Mouse (Mus musculus) splenic B cell, adult 2 months (primary cell): Measurements from ENCODE around the gene Rce1.
"Not testable (repeated sequence)": the region's sequence is repeated elsewhere in the genome, so short reads cannot be mapped to it uniquely, and the experiment has no call there.

ENCODE experiments used
- DNase-seq: peaks from one replicate; pipeline ENCODE4 v3.0.0-alpha.2; 2011; ENCODE audit warnings: low read depth, low spot score
- H3K27me3 ChIP-seq: 2 replicates; pipeline ENCODE4 v1.6.1; 2012; ENCODE audit warnings: mild to moderate bottlenecking, low read length, moderate library complexity, mixed read lengths; ENCODE audit not compliant: control insufficient read depth, poor library complexity, insufficient read depth, severe bottlenecking
- H3K36me3 ChIP-seq: 2 replicates; pipeline ENCODE4 v1.6.1; 2012; ENCODE audit warnings: mild to moderate bottlenecking, low read length, moderate library complexity, mixed read lengths; ENCODE audit not compliant: control insufficient read depth, poor library complexity, insufficient read depth, severe bottlenecking

Rce1 gene

DNA sequence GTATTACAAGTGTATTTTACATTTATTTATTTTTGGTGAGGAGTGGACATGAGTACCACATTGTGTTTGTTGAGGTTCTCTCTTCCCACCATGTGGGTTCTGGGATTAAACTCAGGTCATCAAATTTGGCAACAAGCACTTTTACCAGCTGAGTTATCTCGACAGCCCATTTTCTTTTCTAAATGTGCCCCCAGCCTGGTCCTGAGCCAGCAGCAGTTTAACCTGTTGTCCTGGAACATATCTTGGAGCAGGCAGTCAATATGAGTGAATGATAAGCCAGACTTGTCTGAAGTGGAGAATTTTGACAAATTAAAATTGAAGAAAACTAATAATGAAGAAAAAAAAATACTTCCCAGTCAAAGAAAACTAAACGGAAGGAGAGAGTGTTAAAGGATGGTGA is 29.4 kb downstream of the Rce1 start:
- Histone ChIP-seq H3K36me3 (no peaks in the 10 kb centered on the region), H3K27me3 (no peaks in the 10 kb centered on the region)
- no peak for DNase-seq

DNA sequence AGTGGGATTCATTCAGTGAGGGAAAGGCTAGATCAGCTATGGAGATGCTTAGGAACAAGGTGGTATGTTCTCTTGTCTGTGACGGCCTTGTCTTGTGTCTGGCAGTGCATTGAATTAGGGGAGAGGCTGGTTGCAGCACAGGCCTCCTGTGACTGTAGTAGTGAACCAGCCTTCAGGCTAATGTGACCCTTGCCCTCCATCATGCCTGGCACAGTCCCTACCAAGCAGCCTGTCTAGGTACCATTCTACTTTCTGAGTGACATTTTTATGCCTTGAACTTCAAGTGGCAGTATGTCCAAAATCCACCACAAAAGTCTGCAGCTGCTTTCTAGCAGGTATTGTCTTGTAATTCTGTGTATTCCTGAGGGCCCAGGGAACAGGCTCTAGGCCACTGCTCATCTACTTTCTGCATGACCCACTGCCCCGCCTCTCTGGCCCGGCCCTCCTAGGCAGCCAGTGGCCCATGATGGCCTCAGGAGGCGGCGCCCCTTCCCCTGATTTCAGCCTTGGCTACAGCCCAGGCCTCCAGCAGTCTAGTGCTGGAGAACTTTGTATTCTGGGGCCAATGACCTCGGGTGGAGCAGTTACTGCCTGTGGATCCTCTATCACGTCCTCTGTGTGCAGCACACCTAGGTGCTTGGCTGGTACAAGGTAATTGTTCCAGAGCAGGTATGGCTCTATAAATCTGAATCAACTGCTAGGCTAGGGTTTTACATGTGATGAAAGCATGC is 31.5 kb downstream of the Rce1 start:
- DNase-seq = no peak
- Histone ChIP-seq H3K36me3 (no peaks in the 10 kb centered on the region), H3K27me3 (no peaks in the 10 kb centered on the region)

DNA sequence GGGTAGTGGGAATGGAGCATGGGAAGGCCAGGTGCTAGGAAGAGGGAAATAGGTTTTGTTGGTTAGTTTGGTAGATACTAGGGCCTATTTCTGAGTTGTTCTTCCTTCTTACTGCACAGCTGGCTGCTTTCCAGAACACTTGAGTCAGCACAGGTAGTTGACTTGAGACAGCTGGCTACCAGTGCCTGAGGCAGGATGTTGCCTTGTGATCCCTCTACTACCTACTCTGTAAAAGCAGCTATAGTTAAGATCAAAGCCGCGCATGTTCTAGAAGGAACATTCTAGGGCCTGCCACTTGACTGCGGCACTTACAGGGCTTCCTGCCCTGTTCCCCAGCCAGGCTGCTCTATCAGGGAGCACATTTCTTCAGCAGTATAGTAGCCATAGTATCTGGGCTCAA is 35.4 kb downstream of the Rce1 start:
- Histone ChIP-seq H3K36me3 (no peaks in the 10 kb centered on the region), H3K27me3 (no peaks in the 10 kb centered on the region)
- no peak for DNase-seq

DNA sequence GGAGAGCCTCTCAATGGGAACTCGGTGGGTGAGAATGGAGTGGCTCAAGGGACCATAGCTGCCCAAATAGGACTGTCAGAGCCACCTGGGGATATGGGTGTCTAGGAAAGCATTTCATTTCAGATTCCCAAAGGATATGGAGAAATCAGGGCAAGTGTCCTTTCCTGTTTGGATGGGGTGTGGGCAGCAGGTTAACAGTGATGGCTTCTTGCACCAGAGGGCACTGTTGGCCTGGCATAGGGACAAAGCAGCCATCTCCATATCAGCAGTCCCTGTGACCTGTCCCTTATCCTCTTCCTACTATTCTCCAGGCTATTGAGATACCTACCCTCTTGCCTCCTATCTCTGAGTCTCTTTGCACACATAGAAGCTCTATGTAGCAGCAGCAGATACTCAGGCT is 36.4 kb downstream of the Rce1 start:
- no peaks in the 10 kb centered on the region for H3K27me3 ChIP-seq
- DNase-seq = no peak
- H3K36me3 ChIP-seq = no peaks in the 10 kb centered on the region

DNA sequence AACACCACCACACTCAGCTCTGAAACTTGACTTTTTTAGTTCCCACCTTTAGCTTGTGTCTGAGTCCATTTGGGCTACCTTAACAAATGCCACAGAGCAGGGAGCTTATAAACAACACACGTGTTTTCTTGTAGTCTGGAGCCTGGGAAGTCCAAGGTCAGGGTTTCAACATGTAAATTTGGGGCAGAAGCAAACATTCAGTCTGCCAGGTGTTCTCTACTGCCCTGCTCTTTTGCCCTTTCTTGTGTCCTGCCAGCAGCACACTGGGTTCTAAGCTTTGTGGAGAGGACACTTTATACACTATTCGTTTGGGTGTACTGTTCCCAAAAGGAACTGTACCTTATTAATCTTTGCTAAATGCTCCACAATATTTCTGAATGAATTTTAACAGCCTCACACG is 37.0 kb downstream of the Rce1 start:
- DNase-seq = no peak
- Histone ChIP-seq H3K36me3 (no peaks in the 10 kb centered on the region), H3K27me3 (no peaks in the 10 kb centered on the region)

DNA sequence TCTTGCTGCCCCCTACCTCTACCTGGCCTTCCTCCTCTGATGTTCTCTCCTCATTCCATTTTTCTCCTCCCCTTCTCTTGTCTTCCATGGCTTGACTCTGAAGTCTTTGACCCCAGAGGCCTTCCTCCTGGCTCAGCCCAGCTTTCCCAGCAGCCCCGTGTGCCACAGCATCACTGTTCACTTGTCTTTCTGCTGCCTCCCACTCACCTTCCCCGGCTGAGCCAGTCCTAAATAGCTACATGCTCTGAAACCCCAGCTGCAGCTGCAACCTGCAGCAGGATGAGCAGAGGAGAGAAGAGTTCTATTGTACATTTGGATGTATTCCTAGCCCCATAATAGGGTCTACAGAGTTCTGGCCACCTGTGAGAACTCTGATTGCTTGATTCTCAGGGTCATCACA is 38.0 kb downstream of the Rce1 start:
- Histone ChIP-seq H3K36me3 (no peaks in the 10 kb centered on the region), H3K27me3 (no peaks in the 10 kb centered on the region)
- DNase-seq = no peak

DNA sequence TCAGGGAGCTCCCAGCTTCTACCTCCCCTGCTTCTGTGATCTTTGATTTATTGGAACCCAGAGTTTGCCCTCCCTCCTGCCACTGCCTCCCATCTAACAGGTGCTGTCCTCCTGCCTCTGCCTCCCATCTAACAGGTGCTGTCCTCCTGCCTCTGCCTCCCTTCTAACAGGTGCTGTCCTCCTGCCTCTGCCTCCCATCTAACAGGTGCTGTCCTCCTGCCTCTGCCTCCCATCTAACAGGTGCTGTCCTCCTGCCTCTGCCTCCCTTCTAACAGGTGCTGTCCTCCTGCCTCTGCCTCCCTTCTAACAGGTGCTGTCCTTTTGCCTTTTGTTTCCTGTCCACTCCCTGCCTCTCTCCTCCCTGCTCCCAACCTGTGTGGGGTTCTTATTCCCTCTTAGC is 38.7 kb downstream of the Rce1 start:
- H3K27me3 ChIP-seq, DNase-seq, H3K36me3 ChIP-seq: not testable (repeated sequence)

DNA sequence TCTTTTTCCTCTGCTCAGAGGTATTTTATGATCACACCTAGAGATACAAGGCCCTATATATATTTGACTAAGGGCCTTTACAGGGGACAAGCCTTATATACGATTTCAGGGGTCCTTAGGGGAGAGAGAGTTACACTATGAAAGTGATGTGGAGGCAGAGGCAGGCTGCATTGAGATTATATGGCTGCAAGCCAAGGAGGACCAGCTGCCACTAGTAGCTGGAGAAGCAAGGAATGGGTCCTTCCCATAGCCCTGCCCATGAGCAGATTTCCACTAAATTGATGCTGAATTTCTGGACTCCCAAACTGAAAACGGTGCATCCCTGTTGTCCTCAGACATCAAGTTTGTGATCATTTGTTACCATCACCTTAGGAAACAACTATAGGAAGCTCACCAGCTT is 41.6 kb downstream of the Rce1 start:
- no peak for DNase-seq
- H3K27me3 ChIP-seq = no peaks in the 10 kb centered on the region
- no peaks in the 10 kb centered on the region for H3K36me3 ChIP-seq

DNA sequence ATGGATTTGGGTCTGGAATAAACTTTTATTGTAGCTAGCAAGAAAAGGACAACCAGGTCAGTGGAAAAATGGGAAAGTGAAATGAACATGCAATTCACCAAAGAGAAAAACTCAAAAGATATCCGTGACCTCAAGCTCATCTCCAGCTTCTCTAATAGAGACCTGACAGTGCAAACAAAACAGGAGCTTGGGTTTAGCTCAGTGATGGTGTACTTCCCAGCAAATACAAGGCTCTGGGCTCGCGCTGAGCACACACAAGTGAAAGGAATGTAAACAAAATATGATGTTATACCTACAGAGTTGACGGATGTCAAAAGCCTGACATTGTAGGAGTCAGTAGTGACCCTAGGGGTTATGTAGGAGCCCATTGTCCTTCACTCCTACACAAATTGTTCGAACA is 46.1 kb downstream of the Rce1 start:
- no peaks in the 10 kb centered on the region for H3K36me3 ChIP-seq
- H3K27me3 ChIP-seq = no peaks in the 10 kb centered on the region
- DNase-seq = no peak

DNA sequence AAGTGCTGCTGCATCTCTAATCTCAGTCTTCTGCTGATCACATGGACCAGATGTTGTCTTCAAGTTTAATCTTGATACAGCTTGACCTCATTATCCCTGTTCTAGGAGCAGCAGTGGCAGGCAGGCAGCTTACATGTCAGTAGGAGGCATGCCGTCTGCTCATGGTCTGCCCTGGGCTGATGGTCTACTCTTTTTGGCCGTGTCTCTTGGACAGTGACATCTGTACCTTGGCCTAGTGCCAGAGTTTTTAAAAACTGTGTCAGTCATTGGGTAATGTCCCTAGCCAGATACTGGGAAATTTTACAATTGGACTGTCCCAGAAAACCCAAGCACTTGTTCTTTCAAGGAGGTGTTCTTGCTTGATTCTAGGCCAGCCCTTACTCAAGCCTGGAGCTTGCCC is 46.6 kb downstream of the Rce1 start:
- Histone ChIP-seq H3K27me3 (no peaks in the 10 kb centered on the region), H3K36me3 (no peaks in the 10 kb centered on the region)
- DNase-seq = no peak

DNA sequence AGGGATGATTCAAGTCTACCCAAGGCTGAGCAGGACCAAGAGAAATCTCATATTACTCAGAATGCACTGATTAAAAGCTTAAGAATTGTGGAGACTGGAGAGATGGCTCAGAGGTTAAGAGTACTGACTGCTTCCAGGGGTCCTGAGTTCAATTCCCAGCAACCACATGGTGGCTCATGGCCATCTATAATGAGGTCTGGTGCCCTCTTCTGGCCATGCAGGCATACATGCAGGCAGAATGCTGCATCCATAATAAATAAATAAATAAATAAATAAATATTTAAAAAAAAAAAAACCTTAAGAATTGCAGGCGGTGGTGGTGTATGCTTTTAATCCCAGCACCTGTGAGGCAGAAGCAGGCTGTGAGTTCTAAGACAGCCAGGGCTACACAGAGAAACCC is 52.2 kb downstream of the Rce1 start:
- Histone ChIP-seq H3K27me3 (no peaks in the 10 kb centered on the region), H3K36me3 (no peaks in the 10 kb centered on the region)
- peak; percentile 3 for DNase-seq
